Mouse (Mus musculus): ENCODE data around the gene Laptm4a. TPM values are rescaled to one million over a fixed set of nuclear protein-coding genes. Genes with fewer than 3 reads are reported as not detected.
"Not testable (repeated sequence)": the region's sequence is repeated elsewhere in the genome, so short reads cannot be mapped to it uniquely, and the experiment has no call there.

The Laptm4a gene
- polyA plus RNA-seq, 1 experiment from 2014 or later: 242 TPM

GRCm38 (mm10) chr12:8928766-8929165 is 7.3 kb downstream of the Laptm4a start:
- no peak for ATAC-seq

GRCm38 (mm10) chr12:8931083-8931482 is 9.6 kb downstream of the Laptm4a start:
- no peak overlapping the region for H3K4me2 ChIP-seq (replicated peaks; ENCODE audit: low read depth)
- WGBS: 55% methylated on average over 4 of the region's 4 CpGs
- no peak overlapping the region for H3K9ac ChIP-seq (ENCODE audit: low read depth, low read length)
- no peak for ATAC-seq
- no peak overlapping the region for H3K4me3 ChIP-seq (ENCODE audit: low read depth, low read length)
- H3K27me3 ChIP-seq (replicated peaks; ENCODE audit: control insufficient read depth, insufficient read depth, low read length): no peaks in the 10 kb centered on the region
- no peak overlapping the region for H3K27ac ChIP-seq (ENCODE audit: low read depth, low read length)
- H3K36me3 ChIP-seq (ENCODE audit: control insufficient read depth, insufficient read depth): peaks cover 29% of the 10 kb centered on the region
- no peaks in the 10 kb centered on the region for H3K9me3 ChIP-seq (ENCODE audit: control insufficient read depth)
- no peaks in the 10 kb centered on the region for H3K4me1 ChIP-seq (replicated peaks; ENCODE audit: control insufficient read depth, insufficient read depth, low read length)
- no peak for TF ChIP-seq CTCF (IDR thresholded peaks at IDR 0.05; ENCODE audit: low read depth)

More at GRCm38 (mm10) chr12:8928766-8929165, 7.3 kb downstream of the Laptm4a start:
- WGBS: 75% methylated on average over 4 of the region's 4 CpGs
- no peak overlapping the region for H3K27ac ChIP-seq (ENCODE audit: low read depth, low read length)
- no peak overlapping the region for H3K4me3 ChIP-seq (ENCODE audit: low read depth, low read length)
- H3K9ac ChIP-seq (ENCODE audit: low read depth, low read length): no peak overlapping the region
- H3K36me3 ChIP-seq (ENCODE audit: control insufficient read depth, insufficient read depth): peaks cover 12% of the 10 kb centered on the region
- no peaks in the 10 kb centered on the region for H3K27me3 ChIP-seq (replicated peaks; ENCODE audit: control insufficient read depth, insufficient read depth, low read length)
- no peak for TF ChIP-seq CTCF (IDR thresholded peaks at IDR 0.05; ENCODE audit: low read depth)
- 0 out of 2 replicates have a peak, but pooled peaks cover 2% of the 10 kb centered on the region for H3K4me1 ChIP-seq (replicated peaks; ENCODE audit: control insufficient read depth, insufficient read depth, low read length)
- H3K4me2 ChIP-seq (replicated peaks; ENCODE audit: low read depth): no peak overlapping the region
- no peaks in the 10 kb centered on the region for H3K9me3 ChIP-seq (ENCODE audit: control insufficient read depth)

GRCm38 (mm10) chr12:8935349-8935748 is 13.9 kb downstream of the Laptm4a start:
- H3K9me3 ChIP-seq (ENCODE audit: control insufficient read depth): no peaks in the 10 kb centered on the region
- no peaks in the 10 kb centered on the region for H3K27me3 ChIP-seq (replicated peaks; ENCODE audit: control insufficient read depth, insufficient read depth, low read length)
- no peak for ATAC-seq
- no peak overlapping the region for H3K4me2 ChIP-seq (replicated peaks; ENCODE audit: low read depth)
- no peak overlapping the region for H3K27ac ChIP-seq (ENCODE audit: low read depth, low read length)
- H3K9ac ChIP-seq (ENCODE audit: low read depth, low read length): no peak overlapping the region
- peaks cover 65% of the 10 kb centered on the region for H3K36me3 ChIP-seq (ENCODE audit: control insufficient read depth, insufficient read depth)
- H3K4me1 ChIP-seq (replicated peaks; ENCODE audit: control insufficient read depth, insufficient read depth, low read length): no peaks in the 10 kb centered on the region
- WGBS: 56% methylated on average over 5 of the region's 5 CpGs
- no peak overlapping the region for H3K4me3 ChIP-seq (ENCODE audit: low read depth, low read length)
- TF ChIP-seq CTCF (IDR thresholded peaks at IDR 0.05; ENCODE audit: low read depth): no peak

- not testable (repeated sequence) for H3K9ac ChIP-seq (ENCODE audit: low read depth, low read length); H3K27me3 ChIP-seq (replicated peaks; ENCODE audit: control insufficient read depth, insufficient read depth, low read length); ATAC-seq; H3K4me1 ChIP-seq (replicated peaks; ENCODE audit: control insufficient read depth, insufficient read depth, low read length); H3K4me3 ChIP-seq (ENCODE audit: low read depth, low read length); H3K27ac ChIP-seq (ENCODE audit: low read depth, low read length); H3K9me3 ChIP-seq (ENCODE audit: control insufficient read depth); H3K4me2 ChIP-seq (replicated peaks; ENCODE audit: low read depth)
- peak; percentile 59 for TF ChIP-seq CTCF (IDR thresholded peaks at IDR 0.05; ENCODE audit: low read depth)
- WGBS: 65% methylated on average over 4 of the region's 4 CpGs
- peaks cover 65% of the 10 kb centered on the region for H3K36me3 ChIP-seq (ENCODE audit: control insufficient read depth, insufficient read depth)
These were observed 14.7 kb downstream of the Laptm4a start for GRCm38 (mm10) chr12:8936210-8936609.

- Histone ChIP-seq H3K4me3 (ENCODE audit: low read depth, low read length) (no peak overlapping the region), H3K9ac (ENCODE audit: low read depth, low read length) (no peak overlapping the region), H3K27ac (ENCODE audit: low read depth, low read length) (no peak overlapping the region), H3K9me3 (ENCODE audit: control insufficient read depth) (no peaks in the 10 kb centered on the region), H3K27me3 (replicated peaks; ENCODE audit: control insufficient read depth, insufficient read depth, low read length) (no peaks in the 10 kb centered on the region), H3K4me2 (replicated peaks; ENCODE audit: low read depth) (no peak overlapping the region), H3K36me3 (ENCODE audit: control insufficient read depth, insufficient read depth) (peaks cover 50% of the 10 kb centered on the region), H3K4me1 (replicated peaks; ENCODE audit: control insufficient read depth, insufficient read depth, low read length) (no peaks in the 10 kb centered on the region)
- no peak for ATAC-seq
- no peak for TF ChIP-seq CTCF (IDR thresholded peaks at IDR 0.05; ENCODE audit: low read depth)
- WGBS: 94% methylated on average over 4 of the region's 4 CpGs
These were observed 18.0 kb downstream of the Laptm4a start for GRCm38 (mm10) chr12:8939490-8939889.

GRCm38 (mm10) chr12:8940011-8941005 is 18.8 kb downstream of the Laptm4a start:
- no peaks in the 10 kb centered on the region for H3K9me3 ChIP-seq (ENCODE audit: control insufficient read depth)
- no peak for TF ChIP-seq CTCF (IDR thresholded peaks at IDR 0.05; ENCODE audit: low read depth)
- H3K4me1 ChIP-seq (replicated peaks; ENCODE audit: control insufficient read depth, insufficient read depth, low read length): no peaks in the 10 kb centered on the region
- ATAC-seq: no peak
- no peak overlapping the region for H3K4me2 ChIP-seq (replicated peaks; ENCODE audit: low read depth)
- no peaks in the 10 kb centered on the region for H3K27me3 ChIP-seq (replicated peaks; ENCODE audit: control insufficient read depth, insufficient read depth, low read length)
- H3K27ac ChIP-seq (ENCODE audit: low read depth, low read length): no peak overlapping the region
- peaks cover 42% of the 10 kb centered on the region for H3K36me3 ChIP-seq (ENCODE audit: control insufficient read depth, insufficient read depth)
- H3K4me3 ChIP-seq (ENCODE audit: low read depth, low read length): no peak overlapping the region
- H3K9ac ChIP-seq (ENCODE audit: low read depth, low read length): no peak overlapping the region
- 69% methylated on average over 12 of the region's 12 CpGs for WGBS
